Mouse (Mus musculus) brain, adult 2 months (tissue): ENCODE measurements at regions not wholly inside any gene's neighbourhood (a gene's known extent, or its start where the extent isn't known, plus 50 kb on each side); places are given as distances from the start of the nearest gene placed in this dataset.

ENCODE experiments used
- DNase-seq: peaks from one replicate; pipeline ENCODE4 v3.0.0; 2011; ENCODE audit warnings: low read depth, low spot score

- DNase-seq: peak; percentile 3
These were observed 1243.1 kb upstream of the Got2 start for GRCm38 (mm10) chr8:97131285-97132017.

GRCm38 (mm10) chr8:97130827-97131226 is 1242.5 kb upstream of the Got2 start:
- no peak for DNase-seq

GRCm38 (mm10) chr8:97108719-97109391 is 1220.5 kb upstream of the Got2 start:
- no peak for DNase-seq
